Mouse (Mus musculus) embryonic facial prominence, embryonic 14.5 days (tissue): Measurements from ENCODE around the gene Galnt18. TPM values are rescaled to one million over a fixed set of nuclear protein-coding genes. Genes with fewer than 3 reads are reported as not detected.

Source experiments
- ATAC-seq: fragments of 200-750 bp; cut with Nextera tagmentation; 2 replicates; pipeline ENCODE4 v1.8.0; 2017; ENCODE audit warnings: low read depth, moderate number of reproducible peaks, moderate TSS enrichment
- DNase-seq: peaks from one replicate; pipeline ENCODE4 v3.0.0-alpha.2; 2015; ENCODE audit warnings: low spot score
- H3K27ac ChIP-seq: fragments of 300-500 bp; sonication (generic); replicated peaks from 2 replicates; pipeline ENCODE4 v1.5.1; 2014; ENCODE audit warnings: low read depth, mild to moderate bottlenecking, low read length, moderate library complexity
- H3K27me3 ChIP-seq: fragments of 300-500 bp; sonication (generic); replicated peaks from 2 replicates; pipeline ENCODE4 v1.6.1; 2014; ENCODE audit warnings: low read length; ENCODE audit not compliant: control insufficient read depth, insufficient read depth
- H3K36me3 ChIP-seq: fragments of 300-500 bp; sonication (generic); 2 replicates; pipeline ENCODE4 v1.6.1; 2014; ENCODE audit warnings: low read length, mixed read lengths; ENCODE audit not compliant: control insufficient read depth, insufficient read depth
- H3K4me1 ChIP-seq: fragments of 300-500 bp; sonication (generic); 2 replicates; pipeline ENCODE4 v1.6.1; 2014; ENCODE audit warnings: antibody characterized with exemption, low read length; ENCODE audit not compliant: control insufficient read depth, insufficient read depth
- H3K4me2 ChIP-seq: fragments of 300-500 bp; sonication (generic); 2 replicates; pipeline ENCODE4 v1.6.1; 2014; ENCODE audit warnings: low read depth, mild to moderate bottlenecking, low read length, moderate library complexity, mixed read lengths
- H3K4me3 ChIP-seq: fragments of 300-500 bp; sonication (generic); 2 replicates; pipeline ENCODE4 v1.5.1; 2014; ENCODE audit warnings: low read depth, mild to moderate bottlenecking, low read length
- H3K9ac ChIP-seq: fragments of 300-500 bp; sonication (generic); 2 replicates; pipeline ENCODE4 v1.6.1; 2014; ENCODE audit warnings: low read depth, mild to moderate bottlenecking, low read length, moderate library complexity, mixed read lengths
- H3K9me3 ChIP-seq: fragments of 300-500 bp; sonication (generic); 2 replicates; pipeline ENCODE4 v1.6.1; 2016; ENCODE audit warnings: low read length; ENCODE audit not compliant: control insufficient read depth
- WGBS: fragments of 180-500 bp; shearing (Covaris S2); extraction: QIAGEN DNeasy Blood & Tissue Kit; methylation state at CpG from one replicate; pipeline ENCODE4 v1.1.7; 2014; 5-methylcytosine and 5-hydroxymethylcytosine counted together
- polyA plus RNA-seq: library from polyadenylated mRNA; unstranded; fragments of >200 nt; fragmentation: Nextera tagmentation; extraction: Ambion mirVana; gene quantifications from 2 replicates; pipeline ENCODE4 v1.2.1, GENCODE M21; 2014

Galnt18 gene
- polyA plus RNA-seq, 1 experiment from 2014 or later, result 19.2 TPM

DNA sequence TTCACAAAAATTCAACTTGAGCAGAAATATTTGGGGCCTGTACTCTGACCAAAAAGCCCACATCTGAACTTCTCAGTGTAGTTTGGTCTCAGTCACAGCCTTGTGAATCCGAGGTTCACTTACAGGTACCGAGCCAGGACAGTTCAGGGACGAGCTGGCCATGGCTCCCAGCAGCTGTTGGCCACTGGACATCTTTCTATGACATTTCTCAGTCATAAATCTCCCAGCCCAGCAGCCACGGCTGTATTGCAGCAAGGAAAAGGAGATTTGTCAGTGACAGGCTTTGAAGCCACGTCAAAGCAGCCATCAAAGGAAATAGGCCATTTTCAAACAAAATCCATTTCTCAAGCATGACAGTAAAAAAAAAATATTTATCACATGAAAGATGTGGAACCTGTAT lies 154.0 kb downstream of the Galnt18 start:
- Histone ChIP-seq H3K9me3 (no peaks in the 10 kb centered on the region), H3K4me3 (no peak overlapping the region), H3K9ac (no peak overlapping the region), H3K4me1 (no peaks in the 10 kb centered on the region), H3K27ac (no peak overlapping the region), H3K36me3 (no peaks in the 10 kb centered on the region), H3K4me2 (no peak overlapping the region), H3K27me3 (no peaks in the 10 kb centered on the region)
- no peak for ATAC-seq
- DNase-seq, result no peak
- WGBS, result 66% methylated on average over 5 of the region's 5 CpGs

DNA sequence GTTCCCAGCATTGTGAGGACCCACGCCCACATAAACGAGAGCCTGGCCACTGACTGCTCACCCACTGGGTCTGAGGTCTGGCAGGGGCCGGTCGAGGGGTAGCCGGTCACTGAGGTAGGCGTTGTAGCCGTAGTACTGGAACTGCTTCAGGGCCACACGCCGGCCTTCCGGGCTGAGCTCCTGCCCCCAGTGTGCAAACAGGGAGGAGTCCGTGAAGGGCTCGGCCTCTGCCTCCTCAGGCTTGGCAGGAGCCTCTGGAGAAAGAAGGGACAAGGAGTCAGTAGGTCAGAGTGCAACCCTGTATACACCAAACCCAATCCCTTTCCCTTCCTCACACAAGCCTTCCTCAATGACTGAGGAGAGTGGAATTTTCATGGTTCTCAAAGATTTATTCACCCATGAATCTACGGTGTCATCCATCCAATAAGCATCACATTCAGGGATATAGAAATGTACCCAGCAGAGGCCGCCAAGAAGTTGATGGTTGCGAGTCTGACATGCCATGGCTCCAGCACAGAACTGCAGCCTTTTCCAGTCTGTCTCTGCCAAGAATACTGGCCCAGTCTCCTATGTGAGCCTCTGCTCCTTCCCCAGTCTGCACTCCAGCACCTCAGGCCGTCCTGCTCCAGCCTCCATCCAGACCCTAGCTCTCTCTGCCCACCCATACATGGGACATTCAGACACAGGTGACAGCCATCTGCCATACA lies 163.4 kb downstream of the Galnt18 start:
- Histone ChIP-seq H3K4me2 (no peak overlapping the region), H3K4me3 (no peak overlapping the region), H3K9ac (no peak overlapping the region), H3K36me3 (no peaks in the 10 kb centered on the region), H3K4me1 (no peaks in the 10 kb centered on the region), H3K27me3 (no peaks in the 10 kb centered on the region), H3K9me3 (no peaks in the 10 kb centered on the region), H3K27ac (no peak overlapping the region)
- ATAC-seq (no peak), DNase-seq (no peak)
- WGBS, result 69% methylated on average over 16 of the region's 16 CpGs

DNA sequence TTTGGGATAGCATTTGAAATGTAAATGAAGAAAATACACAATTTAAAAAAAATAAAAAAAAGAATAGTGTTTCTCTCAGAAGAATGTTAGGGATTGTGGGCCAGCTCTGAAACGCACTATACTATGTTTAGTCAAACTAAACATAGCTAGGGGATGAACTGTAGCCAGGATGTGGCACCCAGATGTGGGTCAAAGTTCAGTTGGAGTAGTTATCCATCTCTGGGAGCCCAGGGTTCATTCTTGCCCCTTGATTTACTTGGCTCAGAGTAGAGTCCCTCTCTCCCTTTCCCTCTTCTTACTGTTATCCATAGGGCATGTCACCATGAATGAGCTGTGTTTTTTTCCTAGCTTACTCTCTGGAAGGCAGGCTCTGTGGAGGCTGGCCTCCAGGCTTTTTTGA lies 165.3 kb downstream of the Galnt18 start:
- no peak for ATAC-seq

DNA sequence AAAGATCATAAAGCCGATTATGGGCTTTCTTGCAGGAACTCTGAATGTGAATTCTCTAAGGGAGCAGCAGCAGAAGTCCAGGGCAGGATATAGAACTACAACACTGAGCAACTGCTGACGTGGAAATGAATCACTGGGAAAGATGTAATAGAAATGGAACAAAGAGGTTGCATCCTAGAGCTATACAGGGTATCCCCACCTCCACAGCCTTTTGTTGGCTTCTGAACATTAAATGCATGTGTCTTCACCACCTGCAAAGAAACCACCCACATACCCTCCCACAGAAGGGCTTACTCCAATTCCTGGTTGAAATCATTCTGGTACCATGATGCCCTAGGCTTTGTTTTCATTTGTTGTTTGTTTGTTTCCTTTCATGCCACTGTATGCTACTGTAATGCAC lies 172.3 kb downstream of the Galnt18 start:
- no peak for DNase-seq
- WGBS, result 81% methylated on average over 2 of the region's 2 CpGs
- no peak for ATAC-seq

More for the DNA sequence above, 165.3 kb downstream of the Galnt18 start:
- H3K27me3 ChIP-seq, result no peaks in the 10 kb centered on the region
- DNase-seq, result no peak
- no peak overlapping the region for H3K4me3 ChIP-seq
- no peaks in the 10 kb centered on the region for H3K36me3 ChIP-seq
- H3K27ac ChIP-seq, result no peak overlapping the region
- no peak overlapping the region for H3K4me2 ChIP-seq
- H3K9ac ChIP-seq, result no peak overlapping the region
- H3K9me3 ChIP-seq, result no peaks in the 10 kb centered on the region
- H3K4me1 ChIP-seq, result no peaks in the 10 kb centered on the region
- 71% methylated on average over 1 of the region's 1 CpGs for WGBS

DNA sequence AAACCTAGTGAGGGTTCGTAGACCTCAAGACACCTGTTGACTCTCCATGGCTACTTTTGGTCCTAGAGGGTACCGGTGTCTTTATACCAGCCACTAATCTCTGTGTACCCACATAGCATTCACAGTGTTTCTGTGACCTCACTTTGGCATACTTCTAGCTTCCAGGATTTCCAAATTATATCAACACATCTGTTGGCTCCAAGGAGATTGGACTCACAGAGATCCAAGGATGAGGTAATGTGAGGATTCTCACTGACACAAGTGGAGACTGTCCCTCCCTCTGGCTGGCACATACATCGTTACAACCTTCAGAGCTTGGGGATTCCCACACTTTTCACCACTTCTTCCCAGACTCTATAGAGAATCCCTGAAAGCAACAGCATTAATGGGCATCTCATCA lies 173.7 kb downstream of the Galnt18 start:
- H3K36me3 ChIP-seq, result no peaks in the 10 kb centered on the region
- no peak overlapping the region for H3K9ac ChIP-seq
- ATAC-seq (no peak), DNase-seq (no peak)
- 92% methylated on average over 3 of the region's 3 CpGs for WGBS
- H3K27ac ChIP-seq, result no peak overlapping the region
- no peak overlapping the region for H3K4me2 ChIP-seq
- no peaks in the 10 kb centered on the region for H3K27me3 ChIP-seq
- H3K9me3 ChIP-seq, result no peaks in the 10 kb centered on the region
- no peaks in the 10 kb centered on the region for H3K4me1 ChIP-seq
- H3K4me3 ChIP-seq, result no peak overlapping the region

More for the DNA sequence above, 172.3 kb downstream of the Galnt18 start:
- Histone ChIP-seq H3K27me3 (no peaks in the 10 kb centered on the region), H3K9ac (no peak overlapping the region), H3K9me3 (no peaks in the 10 kb centered on the region), H3K4me3 (no peak overlapping the region), H3K4me2 (no peak overlapping the region), H3K27ac (no peak overlapping the region), H3K4me1 (no peaks in the 10 kb centered on the region), H3K36me3 (no peaks in the 10 kb centered on the region)

DNA sequence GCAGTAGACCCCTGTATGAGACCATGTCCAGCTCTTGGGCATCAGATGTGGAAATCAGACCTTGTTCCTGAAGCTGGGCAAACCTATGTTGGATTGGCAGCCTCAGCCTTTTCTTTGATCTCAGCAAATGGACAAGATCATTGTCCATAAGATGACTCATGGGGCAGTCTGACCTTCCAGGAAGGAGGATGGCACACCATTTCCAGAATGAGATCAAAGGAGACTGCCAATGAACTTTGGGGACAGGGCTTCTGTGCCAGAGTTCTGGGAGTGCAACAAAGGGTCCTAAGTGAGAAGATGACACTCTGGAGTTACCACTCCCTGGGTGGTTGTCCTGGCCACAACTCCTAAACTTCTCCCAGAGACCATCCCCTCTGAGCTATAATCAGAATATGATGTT lies 174.1 kb downstream of the Galnt18 start:
- H3K4me2 ChIP-seq, result no peak overlapping the region
- no peak for DNase-seq
- ATAC-seq, result no peak
- H3K9me3 ChIP-seq, result no peaks in the 10 kb centered on the region
- no peak overlapping the region for H3K4me3 ChIP-seq
- no peaks in the 10 kb centered on the region for H3K4me1 ChIP-seq
- H3K27ac ChIP-seq, result no peak overlapping the region
- no peaks in the 10 kb centered on the region for H3K27me3 ChIP-seq
- no peaks in the 10 kb centered on the region for H3K36me3 ChIP-seq
- H3K9ac ChIP-seq, result no peak overlapping the region

DNA sequence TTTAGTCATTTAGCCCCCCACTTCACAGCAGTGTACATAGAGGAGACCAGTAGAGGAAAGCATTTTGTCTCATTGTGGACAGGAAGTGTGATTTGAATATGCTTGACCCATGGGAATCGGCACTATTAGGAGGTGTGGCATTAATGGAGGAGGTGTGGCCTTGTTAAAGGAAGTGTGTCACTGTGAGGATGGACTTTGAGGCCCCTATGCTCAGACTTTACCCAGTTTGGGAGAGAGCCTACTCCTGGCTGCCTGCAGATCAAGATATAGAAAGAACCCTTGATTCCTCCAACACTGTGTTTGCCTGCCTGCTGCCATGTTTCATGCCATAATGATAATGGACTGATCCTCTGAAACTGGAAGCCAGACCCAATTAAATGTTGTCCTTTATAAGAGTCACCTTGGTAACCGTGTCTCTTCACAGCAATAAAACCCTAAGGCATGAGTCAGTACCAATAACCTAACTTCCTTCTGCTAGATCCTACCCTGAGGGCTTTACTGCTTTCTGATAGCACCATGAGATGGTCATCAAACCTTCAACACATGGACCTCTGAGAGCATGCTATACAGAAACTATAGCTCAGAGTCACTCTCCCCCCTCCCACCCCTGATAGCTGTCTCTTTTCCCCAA lies 175.1 kb downstream of the Galnt18 start:
- Histone ChIP-seq H3K9ac (no peak overlapping the region), H3K4me3 (no peak overlapping the region), H3K36me3 (no peaks in the 10 kb centered on the region), H3K27ac (no peak overlapping the region), H3K9me3 (no peaks in the 10 kb centered on the region), H3K4me2 (no peak overlapping the region), H3K4me1 (no peaks in the 10 kb centered on the region), H3K27me3 (no peaks in the 10 kb centered on the region)
- WGBS, result 80% methylated on average over 2 of the region's 2 CpGs
- DNase-seq, result no peak
- ATAC-seq, result no peak

DNA sequence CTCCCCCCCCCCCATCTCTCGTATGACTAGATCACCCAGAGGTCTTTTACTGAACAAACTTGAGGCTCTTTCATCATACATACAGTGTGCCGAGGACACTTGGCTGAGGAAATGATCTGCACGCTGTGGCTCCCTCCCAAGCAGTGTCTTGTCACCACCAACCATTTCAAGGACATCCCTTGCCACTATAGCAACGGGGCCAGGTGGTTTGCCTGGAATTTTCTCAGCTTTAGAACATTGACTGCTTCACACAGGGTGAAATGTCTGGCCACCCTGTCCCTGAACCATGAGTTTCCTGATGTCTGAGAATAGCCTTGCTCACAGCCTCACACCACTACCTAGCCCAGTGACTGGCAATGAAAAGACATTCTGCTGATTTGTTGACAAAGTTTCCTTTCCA lies 176.6 kb downstream of the Galnt18 start:
- DNase-seq, result no peak
- H3K9ac ChIP-seq, result no peak overlapping the region
- 75% methylated on average over 4 of the region's 4 CpGs for WGBS
- H3K27me3 ChIP-seq, result no peaks in the 10 kb centered on the region
- no peak overlapping the region for H3K27ac ChIP-seq
- H3K4me2 ChIP-seq, result no peak overlapping the region
- no peaks in the 10 kb centered on the region for H3K9me3 ChIP-seq
- H3K36me3 ChIP-seq, result no peaks in the 10 kb centered on the region
- H3K4me3 ChIP-seq, result no peak overlapping the region
- no peaks in the 10 kb centered on the region for H3K4me1 ChIP-seq
- no peak for ATAC-seq
